In genomic region chr13:25781161-25781560, GRCm38 (mm10) we compare ENCODE assay signal across 10 mouse cellular contexts.
DNase-seq lines count a peak whose midpoint lies in the region; ATAC-seq and TF ChIP-seq lines count a peak whose summit lies in the region.
"Had no signal": no experiment of that assay in that cellular context is flagged by ENCODE, and none has a peak within 500 bp of the region (broad histone marks: within the 10 kb centered on the region; RNA-seq: fewer than 3 reads in every experiment).

No protein-coding gene starts in this region.

- no peaks in the 10 kb centered on the region for H3K36me3 ChIP-seq in liver, adult 2 months (ENCODE audit: control insufficient read depth, insufficient read depth, low read length)
- no peaks in the 10 kb centered on the region for H3K36me3 ChIP-seq in liver, postnatal 0 days (replicated peaks; ENCODE audit: insufficient read depth, low read length)
- H3K36me3 ChIP-seq: hindbrain, embryonic 10.5 days; liver, embryonic 15.5 days had no signal

- TF ChIP-seq EP300 in liver, postnatal 0 days (IDR thresholded peaks at IDR 0.05; ENCODE audit: low read depth): no peak

- no peaks in the 10 kb centered on the region for H3K79me2 ChIP-seq in liver, adult 2 months (ENCODE audit: control insufficient read depth, insufficient read depth, low read length)

- H3K9me3 ChIP-seq in liver, postnatal 0 days (ENCODE audit: low read length): no peaks in the 10 kb centered on the region
- H3K9me3 ChIP-seq: hindbrain, embryonic 10.5 days; liver, embryonic 15.5 days had no signal

- DNase-seq in gastrocnemius, adult 18-20 months (ENCODE audit: low spot score): peak; percentile 31
- no peak for DNase-seq in gastrocnemius, adult 8-10 months (ENCODE audit: low spot score in 2 of 2)
- peak; percentile 1 for DNase-seq in liver, adult 2 months (ENCODE audit: extremely low read depth, low read depth, low spot score)
- no peak for DNase-seq in liver, postnatal 0 days
- DNase-seq in gastrocnemius, postnatal 10 days: peak; percentile 7
- peak; percentile 12 for DNase-seq in kidney, postnatal 10 days
- DNase-seq: thymus, adult 2 months had no signal

- ATAC-seq in liver, postnatal 0 days: no peak
- ATAC-seq in granulocyte monocyte progenitor cell, adult 5-6 weeks (replicated peaks; ENCODE audit: poor library complexity, severe bottlenecking): no peak

- TF ChIP-seq CTCF in liver, adult 2 months (IDR thresholded peaks at IDR 0.05; ENCODE audit: low read depth, low read length): no peak
- no peak for TF ChIP-seq CTCF in liver, postnatal 0 days (IDR thresholded peaks at IDR 0.05; ENCODE audit: low read depth)

- no peaks in the 10 kb centered on the region for H3K4me1 ChIP-seq in liver, adult 2 months (ENCODE audit: control insufficient read depth, insufficient read depth, low read length)
- no peaks in the 10 kb centered on the region for H3K4me1 ChIP-seq in liver, postnatal 0 days (ENCODE audit: insufficient read depth)
- H3K4me1 ChIP-seq: hindbrain, embryonic 10.5 days; liver, embryonic 15.5 days had no signal

- H3K4me2 ChIP-seq in liver, postnatal 0 days (ENCODE audit: low read depth, low read length): no peak overlapping the region
- H3K4me2 ChIP-seq: liver, embryonic 15.5 days had no signal

- H3K27ac ChIP-seq in liver, adult 2 months (replicated peaks; ENCODE audit: insufficient read depth, low read depth, low read length): no peak overlapping the region
- no peak overlapping the region for H3K27ac ChIP-seq in liver, postnatal 0 days (ENCODE audit: low read depth)
- H3K27ac ChIP-seq: hindbrain, embryonic 10.5 days; liver, embryonic 15.5 days had no signal

- no peak overlapping the region for H3K4me3 ChIP-seq in liver, adult 2 months (ENCODE audit: insufficient read depth, low read depth, low read length)
- no peak overlapping the region for H3K4me3 ChIP-seq in liver, postnatal 0 days (ENCODE audit: low read depth, low read length)
- H3K4me3 ChIP-seq: hindbrain, embryonic 10.5 days; liver, embryonic 15.5 days had no signal

- H3K9ac ChIP-seq in liver, adult 2 months (ENCODE audit: low read depth, low read length): no peak overlapping the region
- no peak overlapping the region for H3K9ac ChIP-seq in liver, postnatal 0 days (replicated peaks)
- H3K9ac ChIP-seq: liver, embryonic 15.5 days had no signal

- 70% methylated on average over 5 of the region's 5 CpGs for WGBS in liver, adult 2 months
- WGBS in liver, postnatal 0 days (ENCODE audit: insufficient replicate concordance): 68% methylated on average over 5 of the region's 5 CpGs

- no peak for TF ChIP-seq POLR2A in liver, adult 2 months (IDR thresholded peaks at IDR 0.05; ENCODE audit: extremely low read depth, insufficient read depth, low read length)

- no peaks in the 10 kb centered on the region for H3K27me3 ChIP-seq in liver, adult 2 months (ENCODE audit: control insufficient read depth, insufficient read depth, low read length)
- no peaks in the 10 kb centered on the region for H3K27me3 ChIP-seq in liver, postnatal 0 days (ENCODE audit: insufficient read depth, low read length)
- H3K27me3 ChIP-seq: liver, embryonic 15.5 days had no signal

Comparison
In these comparisons a context has a peak if more than half of its experiments do, and no peak if none do; other contexts are left out.
1. DNase-seq: peak in gastrocnemius, adult 18-20 months (single experiment), liver, adult 2 months (single experiment), gastrocnemius, postnatal 10 days (single experiment) and kidney, postnatal 10 days (single experiment); none in gastrocnemius, adult 8-10 months (0 of 2) and liver, postnatal 0 days (single experiment).